Mouse (Mus musculus) kidney, adult 8-10 months (tissue): ENCODE data around the gene Dnmbp.

Experiments
- DNase-seq, 2 experiments: peaks; one replicate each; pipeline ENCODE4 v3.0.0; 2022

Gene Dnmbp

GRCm38 (mm10) chr19:43874351-43874750 lies 65.6 kb downstream of the Dnmbp start:
- no peak for DNase-seq

GRCm38 (mm10) chr19:43870418-43870817 lies 69.6 kb downstream of the Dnmbp start:
- no peak for DNase-seq

GRCm38 (mm10) chr19:43857347-43857746 lies 82.6 kb downstream of the Dnmbp start:
- no peak for DNase-seq

- DNase-seq, result no peak
These were observed 87.0 kb downstream of the Dnmbp start for GRCm38 (mm10) chr19:43852837-43853545.

GRCm38 (mm10) chr19:43851996-43852630 lies 87.9 kb downstream of the Dnmbp start:
- DNase-seq, result peak; percentile 21 to 37

GRCm38 (mm10) chr19:43850026-43850425 lies 90.0 kb downstream of the Dnmbp start:
- no peak for DNase-seq

- DNase-seq, result no peak
These were observed 92.0 kb downstream of the Dnmbp start for GRCm38 (mm10) chr19:43847966-43848365.

- no peak for DNase-seq
These were observed 92.9 kb downstream of the Dnmbp start for GRCm38 (mm10) chr19:43847056-43847455.

GRCm38 (mm10) chr19:43845331-43845908 lies 94.6 kb downstream of the Dnmbp start:
- no peak for DNase-seq

GRCm38 (mm10) chr19:43843184-43843583 lies 96.8 kb downstream of the Dnmbp start:
- DNase-seq, result no peak

- peak; percentile 29 to 76 for DNase-seq
These were observed 107.4 kb downstream of the Dnmbp start for GRCm38 (mm10) chr19:43832425-43833069.

- DNase-seq, result no peak
These were observed 113.1 kb downstream of the Dnmbp start for GRCm38 (mm10) chr19:43826855-43827254.

- DNase-seq, result no peak
These were observed 124.2 kb downstream of the Dnmbp start for GRCm38 (mm10) chr19:43815661-43816414.

- DNase-seq, result peak; percentile 38 to 57
These were observed 126.7 kb downstream of the Dnmbp start for GRCm38 (mm10) chr19:43813315-43813714.

GRCm38 (mm10) chr19:43811419-43811818 lies 128.6 kb downstream of the Dnmbp start:
- no peak for DNase-seq

- no peak for DNase-seq
These were observed 130.7 kb downstream of the Dnmbp start for GRCm38 (mm10) chr19:43809331-43809730.

- no peak for DNase-seq
These were observed 136.1 kb downstream of the Dnmbp start for GRCm38 (mm10) chr19:43803866-43804265.

GRCm38 (mm10) chr19:43801427-43802051 lies 138.5 kb downstream of the Dnmbp start:
- DNase-seq, result no peak

GRCm38 (mm10) chr19:43797216-43797615 lies 142.8 kb downstream of the Dnmbp start:
- peak in 1 of 2 experiments; percentile 40 for DNase-seq
